Mouse (Mus musculus) myocyte (in vitro differentiated cells): ENCODE measurements around the gene Cfap100.

Experiments
- CEBPB ChIP-seq: IDR thresholded peaks from 2 replicates; pipeline ENCODE4 v1.6.1; 2011; ENCODE audit warnings: mild to moderate bottlenecking, moderate library complexity; ENCODE audit not compliant: poor library complexity, insufficient read depth, severe bottlenecking
- E2F4 ChIP-seq: IDR thresholded peaks from one replicate; pipeline ENCODE4 v1.6.1; 2011; ENCODE audit warnings: mild to moderate bottlenecking, control low read depth, moderate library complexity; ENCODE audit not compliant: insufficient read depth
- MAX ChIP-seq: IDR thresholded peaks from one replicate; pipeline ENCODE4 v1.6.1; 2011; ENCODE audit warnings: low read depth, mild to moderate bottlenecking, control low read depth
- MYOD1 ChIP-seq, 3 experiments: IDR thresholded peaks; one replicate each; pipeline ENCODE4 v1.6.1; 2011; ENCODE audit warnings: control low read depth in 2 of 3, low read depth in 2 of 3, mild to moderate bottlenecking in 2 of 3, moderate library complexity in 1 of 3; ENCODE audit not compliant: insufficient read length in 2 of 3, control insufficient read depth in 1 of 3
- MYOG ChIP-seq, 3 experiments: IDR thresholded peaks; one replicate each; pipeline ENCODE4 v1.6.1; 2011; ENCODE audit warnings: control low read depth in 2 of 3, low read depth in 2 of 3, mild to moderate bottlenecking in 2 of 3; ENCODE audit not compliant: insufficient read length in 2 of 3, control insufficient read depth in 1 of 3, insufficient read depth in 1 of 3
- POLR2A ChIP-seq: IDR thresholded peaks from one replicate; pipeline ENCODE4 v1.6.1; 2011; ENCODE audit warnings: low read depth, mild to moderate bottlenecking, control low read depth, moderate library complexity; ENCODE audit not compliant: insufficient read length
- POLR2AphosphoS2 ChIP-seq: IDR thresholded peaks from one replicate; pipeline ENCODE4 v1.6.1; 2011; ENCODE audit warnings: low read depth, control low read depth; ENCODE audit not compliant: insufficient read length
- REST ChIP-seq: IDR thresholded peaks from one replicate; pipeline ENCODE4 v1.6.1; 2011; ENCODE audit warnings: mild to moderate bottlenecking, control low read depth, moderate library complexity; ENCODE audit not compliant: insufficient read depth, insufficient read length
- SRF ChIP-seq: IDR thresholded peaks from one replicate; pipeline ENCODE4 v1.6.1; 2011; ENCODE audit warnings: low read depth; ENCODE audit not compliant: control insufficient read depth, insufficient read length
- TCF12 ChIP-seq: IDR thresholded peaks from one replicate; pipeline ENCODE4 v1.6.1; 2011; ENCODE audit warnings: mild to moderate bottlenecking, control low read depth; ENCODE audit not compliant: poor library complexity, insufficient read depth, severe bottlenecking
- TCF3 ChIP-seq: IDR thresholded peaks from one replicate; pipeline ENCODE4 v1.6.1; 2011; ENCODE audit warnings: low read depth, control low read depth; ENCODE audit not compliant: insufficient read length
- USF1 ChIP-seq: IDR thresholded peaks from one replicate; pipeline ENCODE4 v1.6.1; 2011; ENCODE audit warnings: low read depth, mild to moderate bottlenecking, control low read depth, moderate library complexity

GRCm38 (mm10) chr6:90410972-90411371 lies 17.6 kb downstream of the Cfap100 start:
- TF ChIP-seq POLR2A (no peak), TCF12 (no peak), MAX (no peak), POLR2AphosphoS2 (no peak), TCF3 (no peak), USF1 (no peak), CEBPB (no peak), E2F4 (no peak), MYOG (IDR thresholded peaks at IDR 0.05; ENCODE audit: control insufficient read depth in 1 of 3, insufficient read depth in 1 of 3, insufficient read length in 2 of 3, low read depth in 2 of 3) (no peak), SRF (no peak), MYOD1 (IDR thresholded peaks at IDR 0.05; ENCODE audit: control insufficient read depth in 1 of 3, insufficient read length in 2 of 3, low read depth in 2 of 3) (no peak), REST (no peak)
